Mouse (Mus musculus) ES-E14 (cell line): Measurements from ENCODE around the gene Pcp4. TPM values are rescaled to one million over a fixed set of nuclear protein-coding genes. Genes with fewer than 3 reads are reported as not detected.

Source experiments
- DNase-seq: peaks from one replicate; pipeline ENCODE4 v3.0.0-alpha.2; 2013; ENCODE audit warnings: low read depth, low spot score
- H3K27ac ChIP-seq: 2 replicates; pipeline ENCODE4 v1.5.1; 2012; ENCODE audit warnings: low read depth, mild to moderate bottlenecking, low read length, moderate library complexity, mixed read lengths; ENCODE audit not compliant: poor library complexity, insufficient read depth, severe bottlenecking
- H3K36me3 ChIP-seq: 2 replicates; pipeline ENCODE4 v1.6.1; 2012; ENCODE audit warnings: mild to moderate bottlenecking, low read length, moderate library complexity, mixed read lengths; ENCODE audit not compliant: control insufficient read depth, poor library complexity, insufficient read depth, severe bottlenecking
- H3K4me1 ChIP-seq, 2 experiments: fragments of 150-350 bp in 1 of 2; sonication (generic) in 1 of 2; 2 replicates each; pipeline ENCODE4 v1.6.1; 2012; ENCODE audit warnings: low read length in 2 of 2, mild to moderate bottlenecking in 1 of 2, mixed read lengths in 1 of 2; ENCODE audit not compliant: control insufficient read depth in 2 of 2, insufficient read depth in 2 of 2, poor library complexity in 1 of 2
- H3K4me3 ChIP-seq, 2 experiments: fragments of 150-350 bp in 1 of 2; sonication (generic) in 1 of 2; 2 replicates each; pipeline ENCODE4 v1.5.1; 2012; ENCODE audit warnings: low read length in 2 of 2, low read depth in 1 of 2, mild to moderate bottlenecking in 1 of 2, mixed read lengths in 1 of 2; ENCODE audit not compliant: insufficient read depth in 1 of 2, poor library complexity in 1 of 2, severe bottlenecking in 1 of 2
- H3K9ac ChIP-seq: 2 replicates; pipeline ENCODE4 v1.6.1; 2012; ENCODE audit warnings: low read depth, mild to moderate bottlenecking, low read length, mixed read lengths; ENCODE audit not compliant: poor library complexity, insufficient read depth, severe bottlenecking
- H3K9me3 ChIP-seq: fragments of 150-350 bp; sonication (generic); 2 replicates; pipeline ENCODE4 v1.6.1; 2012; ENCODE audit warnings: low read depth, mild to moderate bottlenecking, low read length; ENCODE audit not compliant: control insufficient read depth, insufficient read depth
- CHD2 ChIP-seq: IDR thresholded peaks from 2 replicates; pipeline ENCODE4 v1.6.1; 2014; ENCODE audit warnings: mild to moderate bottlenecking, low read depth, low read length, inconsistent platforms
- HCFC1 ChIP-seq: IDR thresholded peaks from 2 replicates; pipeline ENCODE4 v1.6.1; 2012; ENCODE audit warnings: low read length, inconsistent platforms, borderline replicate concordance; ENCODE audit not compliant: insufficient read depth
- MAFK ChIP-seq: IDR thresholded peaks from 2 replicates; pipeline ENCODE4 v1.6.1; 2014; ENCODE audit warnings: mild to moderate bottlenecking, low read depth, low read length, inconsistent platforms; ENCODE audit not compliant: insufficient read depth
- ZC3H11A ChIP-seq: IDR thresholded peaks from 2 replicates; pipeline ENCODE4 v1.6.1; 2012; ENCODE audit warnings: low read depth, mild to moderate bottlenecking, inconsistent platforms, low read length, borderline replicate concordance
- ZNF384 ChIP-seq: IDR thresholded peaks from 2 replicates; pipeline ENCODE4 v1.6.1; 2012; ENCODE audit warnings: low read depth, low read length, inconsistent platforms
- in situ Hi-C, 2 experiments: fragments of 600-800 bp; cut with MboI; formaldehyde crosslinking; loops; one replicate each; pipeline ENCODE4 v1.15.1; 2025; ENCODE audit warnings: low sequenced_read_pairs in 2 of 2, inconsistent platforms in 1 of 2; ENCODE audit not compliant: unreplicated experiment in 2 of 2
- total RNA-seq: library from RNA; depleted of rRNA; stranded (reverse); fragments of 300-350 nt; gene quantifications from 2 replicates; pipeline ENCODE4 v1.2.3, GENCODE M21; 2012

Pcp4 gene
- total RNA-seq, 1 experiment = not detected

DNA sequence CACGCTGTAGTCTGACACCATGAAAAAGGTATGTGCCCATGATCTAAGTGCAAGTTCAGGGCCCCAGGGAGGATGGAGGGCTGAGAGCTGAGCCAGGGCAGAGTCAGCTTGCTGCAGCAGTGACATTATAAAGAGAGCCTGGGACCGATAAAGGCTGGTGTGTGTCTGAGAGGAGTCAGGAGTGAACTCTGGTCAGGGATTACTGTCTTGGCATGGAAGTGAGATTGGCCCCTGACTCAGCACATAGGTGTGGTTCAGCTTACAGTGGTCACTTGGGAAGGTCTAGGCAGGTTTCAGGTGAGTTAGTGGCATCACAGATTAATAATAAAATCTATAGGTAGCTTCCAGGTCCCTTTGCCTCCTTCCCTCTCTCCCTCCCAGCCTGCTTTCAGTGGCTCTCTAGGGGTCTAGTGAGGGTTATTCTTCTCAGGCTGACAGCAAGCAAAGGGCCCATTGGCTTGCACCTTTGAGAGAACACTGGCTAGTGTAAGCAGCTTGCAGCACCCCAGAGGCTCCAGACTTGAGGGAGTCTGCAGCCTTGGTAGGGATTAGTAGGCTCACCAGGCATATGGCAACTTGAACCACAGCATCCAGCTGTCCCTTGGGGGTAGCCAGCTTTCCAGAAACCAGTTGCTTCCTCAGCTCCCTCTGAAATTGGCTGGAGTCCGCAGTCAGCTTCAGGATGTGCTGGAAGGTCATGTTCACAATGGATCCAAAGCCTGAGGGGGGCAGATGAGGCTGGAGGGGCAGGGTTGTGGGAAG, 33.2 kb upstream of the Pcp4 start:
- no peak overlapping the region for H3K9ac ChIP-seq

DNA sequence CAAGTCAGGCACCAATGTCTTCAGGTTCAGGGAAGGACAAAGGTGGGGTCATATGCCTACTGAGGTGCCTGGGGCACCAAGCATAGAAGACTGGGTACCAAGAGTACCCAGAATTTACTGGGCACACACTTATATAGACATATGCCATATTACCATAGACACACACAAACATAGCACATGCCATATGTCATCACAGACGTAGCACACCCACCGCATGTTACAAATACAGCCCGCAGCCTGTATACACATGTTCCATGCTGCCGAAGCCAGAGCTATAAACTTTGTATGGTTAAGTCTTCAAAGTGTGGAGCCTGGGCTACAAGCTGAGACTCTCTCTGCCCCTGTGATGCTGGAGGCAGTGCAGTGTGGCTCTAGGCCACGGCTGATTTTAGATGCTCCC, 28.5 kb upstream of the Pcp4 start:
- Histone ChIP-seq H3K4me3 (no peak overlapping the region), H3K4me1 (no peaks in the 10 kb centered on the region), H3K27ac (no peak overlapping the region), H3K9ac (no peak overlapping the region), H3K9me3 (no peaks in the 10 kb centered on the region), H3K36me3 (no peaks in the 10 kb centered on the region)
- in situ Hi-C loops = no loop called here
- DNase-seq = no peak
- TF ChIP-seq ZNF384 (no peak), CHD2 (no peak), ZC3H11A (no peak), MAFK (no peak)

More for the DNA sequence above, 33.2 kb upstream of the Pcp4 start:
- H3K9me3 ChIP-seq = no peaks in the 10 kb centered on the region
- no peak overlapping the region for H3K4me3 ChIP-seq
- no peaks in the 10 kb centered on the region for H3K4me1 ChIP-seq
- no peak for DNase-seq
- H3K36me3 ChIP-seq = no peaks in the 10 kb centered on the region
- TF ChIP-seq CHD2 = no peak
- no peak for TF ChIP-seq ZC3H11A
- TF ChIP-seq HCFC1 = no peak
- no peak for TF ChIP-seq MAFK
- TF ChIP-seq ZNF384 = no peak
- in situ Hi-C loops = no loop called here
- H3K27ac ChIP-seq = no peak overlapping the region

DNA sequence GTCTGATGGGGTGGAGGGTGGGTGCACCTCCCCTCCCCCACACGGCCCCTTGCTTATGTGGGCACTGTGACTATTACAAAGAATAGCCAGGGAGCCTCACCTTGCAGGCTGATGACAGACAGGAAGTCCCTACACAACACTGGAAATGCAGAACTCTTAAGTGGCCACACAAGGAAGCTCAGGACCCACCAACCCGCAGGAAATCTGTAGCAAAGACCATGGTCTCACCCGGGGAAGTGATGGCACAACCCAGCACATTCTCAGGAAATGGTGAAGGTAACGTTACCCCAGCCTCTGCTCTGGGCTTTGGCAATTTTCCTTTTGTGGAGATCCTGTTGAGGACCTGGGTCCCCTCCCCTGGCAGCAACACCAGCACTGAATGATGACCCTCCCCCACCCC, 27.7 kb upstream of the Pcp4 start:
- Histone ChIP-seq H3K27ac (no peak overlapping the region), H3K36me3 (no peaks in the 10 kb centered on the region), H3K4me3 (no peak overlapping the region), H3K9ac (no peak overlapping the region), H3K9me3 (no peaks in the 10 kb centered on the region), H3K4me1 (no peaks in the 10 kb centered on the region)
- no peak for TF ChIP-seq HCFC1
- TF ChIP-seq ZNF384 = no peak
- no peak for TF ChIP-seq ZC3H11A
- TF ChIP-seq CHD2 = no peak
- no peak for TF ChIP-seq MAFK
- in situ Hi-C loops = no loop called here
- no peak for DNase-seq

DNA sequence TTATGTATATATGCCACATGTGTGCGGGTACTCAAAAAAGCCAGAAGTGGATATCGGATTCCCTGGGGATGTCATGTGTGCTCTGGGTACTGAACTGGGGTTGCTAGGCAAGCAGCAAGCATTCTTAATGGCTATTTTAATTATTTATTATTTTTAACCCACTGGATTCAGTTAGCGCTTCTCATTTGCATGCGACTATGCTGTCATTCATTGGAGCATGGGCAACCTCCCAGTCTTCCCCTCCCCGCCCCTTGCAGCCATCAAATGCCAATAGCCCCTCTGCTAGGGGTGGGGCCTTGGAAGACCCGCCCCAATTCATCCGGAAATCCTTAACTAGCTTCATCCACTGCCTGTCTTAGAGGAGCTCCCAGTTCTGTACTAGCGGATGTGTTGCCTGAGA, 26.5 kb upstream of the Pcp4 start:
- DNase-seq = no peak
- in situ Hi-C loops = no loop called here
- Histone ChIP-seq H3K27ac (no peak overlapping the region), H3K4me1 (no peaks in the 10 kb centered on the region), H3K4me3 (no peak overlapping the region), H3K9me3 (no peaks in the 10 kb centered on the region), H3K9ac (no peak overlapping the region), H3K36me3 (no peaks in the 10 kb centered on the region)
- no peak for TF ChIP-seq ZNF384
- TF ChIP-seq CHD2 = no peak
- no peak for TF ChIP-seq HCFC1
- no peak for TF ChIP-seq ZC3H11A
- no peak for TF ChIP-seq MAFK

DNA sequence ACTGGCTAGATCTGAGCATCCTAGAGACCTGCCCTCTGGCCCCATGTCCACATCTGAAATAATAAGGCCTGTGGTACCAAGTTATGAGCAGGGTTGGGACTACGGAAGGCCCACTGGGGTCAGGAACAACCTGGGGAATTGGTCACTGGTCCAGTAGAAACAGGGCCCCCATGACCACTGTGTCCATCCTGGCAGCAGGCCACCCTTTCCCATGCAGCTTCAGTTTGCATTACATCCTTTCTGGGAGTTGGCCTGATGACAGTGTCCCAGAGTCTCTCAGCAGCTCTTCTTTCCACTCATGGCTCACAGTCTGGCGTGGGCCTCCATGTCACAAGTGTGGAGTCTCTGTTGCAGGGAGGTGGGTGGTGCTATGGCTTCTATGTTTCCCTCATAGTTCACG, 25.6 kb upstream of the Pcp4 start:
- TF ChIP-seq HCFC1 = no peak
- no peak for TF ChIP-seq ZNF384
- TF ChIP-seq MAFK = no peak
- no peak for TF ChIP-seq ZC3H11A
- no peak for TF ChIP-seq CHD2
- no peak overlapping the region for H3K9ac ChIP-seq
- in situ Hi-C loops = no loop called here

More for the DNA sequence above, 25.6 kb upstream of the Pcp4 start:
- H3K36me3 ChIP-seq = no peaks in the 10 kb centered on the region
- H3K27ac ChIP-seq = no peak overlapping the region
- no peaks in the 10 kb centered on the region for H3K9me3 ChIP-seq
- no peak overlapping the region for H3K4me3 ChIP-seq
- DNase-seq = no peak
- H3K4me1 ChIP-seq = no peaks in the 10 kb centered on the region
